Mouse (Mus musculus) hindbrain, postnatal 0 days (tissue): ENCODE data around the gene Cdh10. TPM values are rescaled to one million over a fixed set of nuclear protein-coding genes. Genes with fewer than 3 reads are reported as not detected.
A peak's percentile ranks its signal among the peaks of the same experiment; 100 is the strongest.

Experiments
- ATAC-seq: fragments of 200-750 bp; cut with Nextera tagmentation; 2 replicates; pipeline ENCODE4 v1.8.0; 2017; ENCODE audit warnings: mild to moderate bottlenecking, moderate TSS enrichment, moderate library complexity
- DNase-seq: peaks from one replicate; pipeline ENCODE4 v3.0.0-alpha.2; 2015; ENCODE audit warnings: low spot score
- H3K27ac ChIP-seq: fragments of 300-500 bp; sonication (generic); 2 replicates; pipeline ENCODE4 v1.5.1; 2014; ENCODE audit warnings: mild to moderate bottlenecking
- H3K27me3 ChIP-seq: fragments of 300-500 bp; sonication (generic); 2 replicates; pipeline ENCODE4 v1.6.1; 2014; ENCODE audit warnings: low read length, mixed read lengths; ENCODE audit not compliant: insufficient read depth
- H3K36me3 ChIP-seq: fragments of 300-500 bp; sonication (generic); 2 replicates; pipeline ENCODE4 v1.6.1; 2014; ENCODE audit warnings: low read length, mixed read lengths; ENCODE audit not compliant: insufficient read depth
- H3K4me1 ChIP-seq: fragments of 300-500 bp; sonication (generic); 2 replicates; pipeline ENCODE4 v1.6.1; 2014; ENCODE audit warnings: antibody characterized with exemption, low read length, mixed read lengths; ENCODE audit not compliant: insufficient read depth
- H3K4me2 ChIP-seq: fragments of 300-500 bp; sonication (generic); 2 replicates; pipeline ENCODE4 v1.6.1; 2014; ENCODE audit warnings: low read depth, mild to moderate bottlenecking, low read length, moderate library complexity, mixed read lengths
- H3K4me3 ChIP-seq: fragments of 300-500 bp; sonication (generic); 2 replicates; pipeline ENCODE4 v1.5.1; 2014; ENCODE audit warnings: low read length
- H3K9ac ChIP-seq: fragments of 300-500 bp; sonication (generic); replicated peaks from 2 replicates; pipeline ENCODE4 v1.6.1; 2014; ENCODE audit warnings: mild to moderate bottlenecking, low read length, moderate library complexity, mixed read lengths
- H3K9me3 ChIP-seq: fragments of 300-500 bp; sonication (generic); 2 replicates; pipeline ENCODE4 v1.6.1; 2016; ENCODE audit warnings: low read length, mixed read lengths
- CTCF ChIP-seq: IDR thresholded peaks from 2 replicates; pipeline ENCODE4 v1.5.1; 2016; ENCODE audit warnings: antibody characterized with exemption, control low read depth, low read depth
- WGBS: fragments of 180-500 bp; shearing (Covaris S2); extraction: QIAGEN DNeasy Blood & Tissue Kit; methylation state at CpG from one replicate; pipeline ENCODE4 v1.1.7; 2014; 5-methylcytosine and 5-hydroxymethylcytosine counted together
- polyA plus RNA-seq: library from polyadenylated mRNA; unstranded; fragments of >200 nt; fragmentation: Nextera tagmentation; extraction: Ambion mirVana; gene quantifications from 2 replicates; pipeline ENCODE4 v1.2.1, GENCODE M21; 2015
- total RNA-seq: library from RNA; depleted of rRNA; stranded (reverse); fragments of >200 nt; gene quantifications from 2 replicates; pipeline ENCODE4 v1.2.3, GENCODE M21; 2014

Cdh10 gene
- total and polyA plus RNA-seq, 2 experiments from 2014 or later, result 26.4 to 31.7 TPM

- H3K4me1 ChIP-seq, result no peaks in the 10 kb centered on the region; the same call in 1 of the 2 replicates
- H3K27me3 ChIP-seq, result no peaks in the 10 kb centered on the region
- H3K9ac ChIP-seq, result no peak overlapping the region
- no peak overlapping the region for H3K27ac ChIP-seq
- DNase-seq (no peak), ATAC-seq (no peak)
- 90% methylated on average over 2 of the region's 2 CpGs for WGBS
- H3K9me3 ChIP-seq, result no peaks in the 10 kb centered on the region
- H3K36me3 ChIP-seq, result no peaks in the 10 kb centered on the region
- H3K4me3 ChIP-seq, result no peak overlapping the region
- TF ChIP-seq CTCF, result no peak
- H3K4me2 ChIP-seq, result no peak overlapping the region
These were observed 108.2 kb downstream of the Cdh10 start for GRCm38 (mm10) chr15:18926964-18927363.

GRCm38 (mm10) chr15:18952266-18952665, 133.5 kb downstream of the Cdh10 start:
- ATAC-seq (no peak), DNase-seq (no peak)
- no peak overlapping the region for H3K9ac ChIP-seq
- 91% methylated on average over 3 of the region's 3 CpGs for WGBS
- no peaks in the 10 kb centered on the region for H3K36me3 ChIP-seq
- no peak overlapping the region for H3K27ac ChIP-seq
- no peak overlapping the region for H3K4me2 ChIP-seq
- no peaks in the 10 kb centered on the region for H3K4me1 ChIP-seq
- no peak overlapping the region for H3K4me3 ChIP-seq
- no peaks in the 10 kb centered on the region for H3K27me3 ChIP-seq
- no peaks in the 10 kb centered on the region for H3K9me3 ChIP-seq
- TF ChIP-seq CTCF, result no peak

DNA sequence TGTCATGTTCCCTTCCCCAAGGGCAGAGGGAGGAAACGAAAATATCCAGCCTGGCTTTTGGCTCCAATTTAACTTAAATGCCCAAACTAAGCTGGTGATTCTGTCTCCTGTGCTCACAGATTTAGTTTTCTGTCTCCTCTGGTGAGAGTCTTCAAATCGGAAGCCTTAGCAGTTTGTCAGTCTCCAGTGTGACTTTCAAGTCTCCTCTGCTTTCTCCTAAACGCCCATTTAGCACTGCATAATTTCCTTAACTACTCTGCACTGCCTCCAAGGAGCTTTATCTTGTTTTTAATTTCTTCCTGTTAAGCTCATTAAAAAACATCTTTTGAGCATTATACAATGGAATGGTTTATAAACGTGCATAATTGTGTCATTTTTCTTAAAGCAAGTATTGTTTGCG, 156.3 kb downstream of the Cdh10 start:
- no peak overlapping the region for H3K4me2 ChIP-seq
- no peak for ATAC-seq
- no peaks in the 10 kb centered on the region for H3K4me1 ChIP-seq
- no peak overlapping the region for H3K27ac ChIP-seq
- H3K36me3 ChIP-seq, result no peaks in the 10 kb centered on the region
- H3K27me3 ChIP-seq, result no peaks in the 10 kb centered on the region
- 58% methylated on average over 5 of the region's 5 CpGs for WGBS
- no peak overlapping the region for H3K4me3 ChIP-seq
- H3K9ac ChIP-seq, result no peak overlapping the region
- TF ChIP-seq CTCF, result no peak
- DNase-seq, result peak; percentile 15
- no peaks in the 10 kb centered on the region for H3K9me3 ChIP-seq

GRCm38 (mm10) chr15:18984891-18985290, 166.1 kb downstream of the Cdh10 start:
- WGBS, result 74% methylated on average over 3 of the region's 3 CpGs
- TF ChIP-seq CTCF, result no peak
- H3K4me2 ChIP-seq, result no peak overlapping the region
- H3K4me3 ChIP-seq, result no peak overlapping the region
- no peaks in the 10 kb centered on the region for H3K36me3 ChIP-seq
- no peak overlapping the region for H3K27ac ChIP-seq
- no peaks in the 10 kb centered on the region for H3K27me3 ChIP-seq
- H3K4me1 ChIP-seq, result no peaks in the 10 kb centered on the region
- no peaks in the 10 kb centered on the region for H3K9me3 ChIP-seq
- no peak overlapping the region for H3K9ac ChIP-seq
- ATAC-seq (no peak), DNase-seq (no peak)

DNA sequence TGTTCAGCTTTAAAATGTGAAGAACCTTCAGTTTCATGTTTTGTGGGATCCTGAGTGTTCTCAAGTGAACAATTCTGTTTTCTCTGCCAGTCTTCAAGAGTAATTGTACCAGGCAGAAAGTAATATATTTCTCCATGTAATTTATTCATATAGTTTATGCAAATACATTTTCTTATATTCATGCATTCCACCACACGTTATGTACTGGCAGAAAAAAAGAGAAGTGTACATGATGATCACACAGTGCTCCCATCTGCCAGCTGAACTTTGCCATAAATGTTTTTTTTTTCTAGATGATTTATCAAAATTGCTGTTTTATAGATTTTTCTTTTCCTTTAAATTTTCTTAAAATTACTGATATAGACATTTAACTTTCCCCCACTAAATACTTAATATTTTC, 168.9 kb downstream of the Cdh10 start:
- 48% methylated on average over 1 of the region's 1 CpGs for WGBS
- no peak for TF ChIP-seq CTCF
- no peak for ATAC-seq

DNA sequence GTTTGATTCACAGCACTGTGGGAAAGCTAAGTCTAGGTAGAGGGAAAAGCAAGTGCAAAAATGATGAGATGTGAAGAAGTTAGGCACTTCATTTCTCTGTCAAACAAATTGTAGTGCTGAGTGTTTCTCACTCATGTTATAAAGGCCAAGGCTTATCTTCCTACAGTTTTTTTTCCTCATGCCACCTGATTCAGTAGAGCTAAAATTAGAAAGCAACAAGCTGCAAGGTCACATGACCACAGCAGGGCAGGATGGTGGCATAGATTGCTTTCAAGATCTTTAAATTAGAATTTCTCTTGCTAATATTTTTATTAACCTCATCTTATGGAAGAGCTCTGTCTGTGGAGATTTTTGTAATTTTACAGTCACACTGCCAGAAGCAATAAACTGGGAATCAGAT, 174.8 kb downstream of the Cdh10 start:
- Histone ChIP-seq H3K9ac (no peak overlapping the region), H3K27ac (no peak overlapping the region), H3K36me3 (no peaks in the 10 kb centered on the region), H3K4me1 (no peaks in the 10 kb centered on the region), H3K4me2 (no peak overlapping the region), H3K9me3 (no peaks in the 10 kb centered on the region), H3K27me3 (no peaks in the 10 kb centered on the region), H3K4me3 (no peak overlapping the region)
- ATAC-seq, result no peak
- TF ChIP-seq CTCF, result no peak
- no peak for DNase-seq

More for the DNA sequence above, 168.9 kb downstream of the Cdh10 start:
- Histone ChIP-seq H3K27me3 (no peaks in the 10 kb centered on the region), H3K4me3 (no peak overlapping the region), H3K4me2 (no peak overlapping the region), H3K9ac (no peak overlapping the region), H3K36me3 (no peaks in the 10 kb centered on the region), H3K4me1 (no peaks in the 10 kb centered on the region), H3K9me3 (no peaks in the 10 kb centered on the region), H3K27ac (no peak overlapping the region)
- no peak for DNase-seq

GRCm38 (mm10) chr15:18994294-18994693, 175.5 kb downstream of the Cdh10 start:
- no peak for DNase-seq
- Histone ChIP-seq H3K9ac (no peak overlapping the region), H3K4me3 (no peak overlapping the region), H3K27me3 (no peaks in the 10 kb centered on the region), H3K4me1 (no peaks in the 10 kb centered on the region), H3K9me3 (no peaks in the 10 kb centered on the region), H3K27ac (no peak overlapping the region), H3K36me3 (no peaks in the 10 kb centered on the region), H3K4me2 (no peak overlapping the region)
- no peak for ATAC-seq
- 75% methylated on average over 4 of the region's 4 CpGs for WGBS
- TF ChIP-seq CTCF, result no peak
